In genomic region chr13:19025091-19025688, GRCm38 (mm10) we compare ENCODE assay signal across 18 mouse cellular contexts.
DNase-seq lines count a peak whose midpoint lies in the region; ATAC-seq and TF ChIP-seq lines count a peak whose summit lies in the region.
"Had no signal": no experiment of that assay in that cellular context is flagged by ENCODE, and none has a peak within 500 bp of the region (broad histone marks: within the 10 kb centered on the region; RNA-seq: fewer than 3 reads in every experiment).

No protein-coding gene starts in this region.

- H3K4me2 ChIP-seq in embryonic facial prominence, embryonic 11.5 days (ENCODE audit: low read depth, low read length), result no peak overlapping the region
- no peak overlapping the region for H3K4me2 ChIP-seq in lung, embryonic 14.5 days
- H3K4me2 ChIP-seq in intestine, embryonic 16.5 days (ENCODE audit: low read depth, low read length), result no peak overlapping the region
- H3K4me2 ChIP-seq: heart, embryonic 13.5 days; liver, embryonic 12.5 days; stomach, embryonic 15.5 days had no signal

- H3K9ac ChIP-seq in embryonic facial prominence, embryonic 11.5 days (replicated peaks; ENCODE audit: low read length), result no peak overlapping the region
- H3K9ac ChIP-seq in lung, embryonic 14.5 days, result no peak overlapping the region
- no peak overlapping the region for H3K9ac ChIP-seq in intestine, embryonic 16.5 days (ENCODE audit: low read depth, low read length)
- H3K9ac ChIP-seq: heart, embryonic 13.5 days; liver, embryonic 12.5 days; stomach, embryonic 15.5 days had no signal

- no peaks in the 10 kb centered on the region for H3K27me3 ChIP-seq in embryonic facial prominence, embryonic 11.5 days (ENCODE audit: control insufficient read depth, insufficient read depth, low read length)
- no peaks in the 10 kb centered on the region for H3K27me3 ChIP-seq in embryonic facial prominence, embryonic 10.5 days (replicated peaks; ENCODE audit: low read depth, poor library complexity, severe bottlenecking)
- no peaks in the 10 kb centered on the region for H3K27me3 ChIP-seq in lung, embryonic 14.5 days (ENCODE audit: insufficient read depth, low read length)
- H3K27me3 ChIP-seq in intestine, embryonic 16.5 days (replicated peaks; ENCODE audit: control insufficient read depth, insufficient read depth, low read length), result no peaks in the 10 kb centered on the region
- H3K27me3 ChIP-seq: heart, embryonic 13.5 days; liver, embryonic 12.5 days; stomach, embryonic 15.5 days had no signal

- H3K9me3 ChIP-seq in embryonic facial prominence, embryonic 11.5 days (replicated peaks; ENCODE audit: control insufficient read depth, low read length), result no peaks in the 10 kb centered on the region
- no peaks in the 10 kb centered on the region for H3K9me3 ChIP-seq in embryonic facial prominence, embryonic 10.5 days
- H3K9me3 ChIP-seq in lung, embryonic 14.5 days (ENCODE audit: low read depth, low read length), result no peaks in the 10 kb centered on the region
- H3K9me3 ChIP-seq in intestine, embryonic 16.5 days (ENCODE audit: control insufficient read depth, low read length), result no peaks in the 10 kb centered on the region
- H3K9me3 ChIP-seq: heart, embryonic 13.5 days; liver, embryonic 12.5 days; stomach, embryonic 15.5 days had no signal

- 65% methylated on average over 2 of the region's 2 CpGs for WGBS in embryonic facial prominence, embryonic 11.5 days
- 78% methylated on average over 2 of the region's 2 CpGs for WGBS in embryonic facial prominence, embryonic 10.5 days
- 66% methylated on average over 2 of the region's 2 CpGs for WGBS in lung, embryonic 14.5 days
- WGBS in intestine, embryonic 16.5 days, result 74% methylated on average over 2 of the region's 2 CpGs

- no peak for ATAC-seq in embryonic facial prominence, embryonic 11.5 days (replicated peaks; ENCODE audit: insufficient number of reproducible peaks, low FRiP score, low TSS enrichment, low read depth)
- no peak for ATAC-seq in lung, embryonic 14.5 days (ENCODE audit: insufficient read depth)
- no peak for ATAC-seq in intestine, embryonic 16.5 days
- ATAC-seq: forebrain, embryonic 16.5 days; liver, embryonic 12.5 days had no signal

- peak; percentile 2 for DNase-seq in embryonic facial prominence, embryonic 11.5 days (ENCODE audit: low spot score)
- no peak for DNase-seq in embryonic facial prominence, embryonic 10.5 days (ENCODE audit: low spot score)
- DNase-seq in lung, embryonic 14.5 days, result peak; percentile 18
- DNase-seq in lung, adult 18-20 months, result no peak
- DNase-seq in brain, adult 2 months (ENCODE audit: low read depth, low spot score), result peak; percentile 72
- DNase-seq in cerebellum, postnatal 14 days, result peak; percentile 42 to 66
- DNase-seq in adrenal gland, adult (ENCODE audit: inconsistent age in 2 of 2, low spot score in 1 of 2), result no peak
- DNase-seq: adrenal gland, postnatal 25 days; kidney, adult 9 months; kidney, postnatal 36 days; midbrain, embryonic 14.5 days; right cerebral cortex, adult 18-20 months; thymus, adult 2 months had no signal

- H3K4me1 ChIP-seq in embryonic facial prominence, embryonic 11.5 days (ENCODE audit: control insufficient read depth, insufficient read depth, low read length), result no peaks in the 10 kb centered on the region
- H3K4me1 ChIP-seq in embryonic facial prominence, embryonic 10.5 days, result no peaks in the 10 kb centered on the region
- H3K4me1 ChIP-seq in lung, embryonic 14.5 days (ENCODE audit: insufficient read depth), result no peaks in the 10 kb centered on the region
- no peaks in the 10 kb centered on the region for H3K4me1 ChIP-seq in intestine, embryonic 16.5 days (ENCODE audit: control insufficient read depth, insufficient read depth, low read length)
- H3K4me1 ChIP-seq: heart, embryonic 13.5 days; liver, embryonic 12.5 days; stomach, embryonic 15.5 days had no signal

- H3K4me3 ChIP-seq in embryonic facial prominence, embryonic 11.5 days (ENCODE audit: low read depth, low read length), result no peak overlapping the region
- no peak overlapping the region for H3K4me3 ChIP-seq in embryonic facial prominence, embryonic 10.5 days
- H3K4me3 ChIP-seq in lung, embryonic 14.5 days (ENCODE audit: low read depth, low read length), result no peak overlapping the region
- H3K4me3 ChIP-seq in intestine, embryonic 16.5 days (ENCODE audit: low read length), result no peak overlapping the region
- H3K4me3 ChIP-seq: heart, embryonic 13.5 days; liver, embryonic 12.5 days; stomach, embryonic 15.5 days had no signal

- no peak for TF ChIP-seq CTCF in lung, embryonic 14.5 days (IDR thresholded peaks at IDR 0.05; ENCODE audit: low read depth)

- no peak overlapping the region for H3K27ac ChIP-seq in embryonic facial prominence, embryonic 11.5 days (replicated peaks; ENCODE audit: low read depth, low read length)
- no peak overlapping the region for H3K27ac ChIP-seq in embryonic facial prominence, embryonic 10.5 days (replicated peaks)
- H3K27ac ChIP-seq in lung, embryonic 14.5 days (ENCODE audit: low read depth), result no peak overlapping the region
- no peak overlapping the region for H3K27ac ChIP-seq in intestine, embryonic 16.5 days (ENCODE audit: low read length)
- H3K27ac ChIP-seq: heart, embryonic 13.5 days; liver, embryonic 12.5 days; stomach, embryonic 15.5 days had no signal

- no peaks in the 10 kb centered on the region for H3K36me3 ChIP-seq in embryonic facial prominence, embryonic 11.5 days (replicated peaks; ENCODE audit: control insufficient read depth, insufficient read depth, low read depth, low read length)
- no peaks in the 10 kb centered on the region for H3K36me3 ChIP-seq in embryonic facial prominence, embryonic 10.5 days (replicated peaks)
- H3K36me3 ChIP-seq in lung, embryonic 14.5 days (ENCODE audit: insufficient read depth), result no peaks in the 10 kb centered on the region
- H3K36me3 ChIP-seq in intestine, embryonic 16.5 days (ENCODE audit: control insufficient read depth, insufficient read depth, low read length), result no peaks in the 10 kb centered on the region
- H3K36me3 ChIP-seq: heart, embryonic 13.5 days; liver, embryonic 12.5 days; stomach, embryonic 15.5 days had no signal

Comparison
In these comparisons a context has a peak if more than half of its experiments do, and no peak if none do; other contexts are left out.
1. DNase-seq: peak in embryonic facial prominence, embryonic 11.5 days (single experiment), lung, embryonic 14.5 days (single experiment), brain, adult 2 months (single experiment) and cerebellum, postnatal 14 days (2 of 2); none in embryonic facial prominence, embryonic 10.5 days (single experiment), lung, adult 18-20 months (0 of 2) and adrenal gland, adult (0 of 2).